Mouse (Mus musculus) cerebellum, adult 9-10 months (tissue): ENCODE data around the gene Alox12.

ENCODE experiments used
- DNase-seq: peaks from one replicate; pipeline ENCODE4 v3.0.0; 2022

The Alox12 gene

GRCm38 (mm10) chr11:70219873-70220272 lies 35.3 kb downstream of the Alox12 start:
- DNase-seq: no peak

DNA sequence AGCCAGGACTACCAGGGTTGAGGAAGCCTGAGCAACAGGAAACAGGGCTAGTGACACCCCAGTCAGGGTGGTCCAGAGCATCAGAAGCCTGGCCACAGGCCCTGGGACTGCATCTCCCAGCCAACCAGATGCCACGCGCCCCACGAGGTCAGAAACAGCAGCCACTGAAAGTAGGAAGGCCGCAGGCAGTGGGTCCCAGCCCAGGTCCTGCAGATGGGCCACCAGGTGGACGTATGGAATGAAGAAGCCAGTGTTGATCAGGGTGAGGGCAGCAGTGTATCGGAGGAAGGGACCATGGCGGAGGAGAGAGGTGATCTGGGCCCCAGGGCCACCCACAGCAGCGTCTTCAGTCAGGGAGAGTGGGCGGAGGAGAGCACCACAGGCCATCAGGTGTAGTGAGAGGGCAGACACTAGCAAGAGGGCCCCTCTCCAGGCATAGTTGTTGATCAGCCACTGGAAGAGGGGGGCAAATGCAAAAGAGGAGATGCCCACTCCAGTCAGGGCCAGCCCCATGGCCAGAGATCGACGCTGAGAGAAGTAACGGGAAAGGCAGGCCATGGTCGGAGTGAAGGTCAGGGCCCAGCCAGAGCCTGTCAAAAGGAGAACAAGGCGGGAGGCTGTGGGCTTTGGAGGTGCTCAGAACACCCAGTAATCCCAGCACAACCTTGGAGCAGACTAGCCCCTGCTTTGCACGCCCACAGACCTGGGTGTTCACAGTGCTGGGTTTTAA lies 36.2 kb downstream of the Alox12 start:
- DNase-seq: no peak

DNA sequence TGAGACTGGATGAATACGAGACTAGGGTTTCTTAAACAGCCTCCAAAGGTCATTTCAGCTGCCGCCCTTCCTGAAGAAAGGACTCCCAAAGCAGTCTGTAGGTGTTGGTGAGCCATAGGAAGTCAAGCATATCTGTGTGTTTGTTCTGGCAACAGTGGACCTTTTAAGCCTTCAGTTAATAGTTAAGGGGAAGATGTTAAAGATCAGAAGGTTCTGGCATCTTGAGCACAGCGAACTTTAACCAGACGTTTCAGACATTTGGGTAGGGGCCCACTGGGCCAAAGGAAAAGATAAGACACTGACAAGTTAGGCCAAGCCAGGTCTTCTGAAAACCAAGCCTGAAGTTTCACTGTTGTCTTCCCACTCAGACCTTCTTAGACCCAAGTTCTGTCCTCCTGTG lies 37.1 kb downstream of the Alox12 start:
- DNase-seq: peak; percentile 37

GRCm38 (mm10) chr11:70216103-70216502 lies 39.0 kb downstream of the Alox12 start:
- DNase-seq: peak; percentile 55

DNA sequence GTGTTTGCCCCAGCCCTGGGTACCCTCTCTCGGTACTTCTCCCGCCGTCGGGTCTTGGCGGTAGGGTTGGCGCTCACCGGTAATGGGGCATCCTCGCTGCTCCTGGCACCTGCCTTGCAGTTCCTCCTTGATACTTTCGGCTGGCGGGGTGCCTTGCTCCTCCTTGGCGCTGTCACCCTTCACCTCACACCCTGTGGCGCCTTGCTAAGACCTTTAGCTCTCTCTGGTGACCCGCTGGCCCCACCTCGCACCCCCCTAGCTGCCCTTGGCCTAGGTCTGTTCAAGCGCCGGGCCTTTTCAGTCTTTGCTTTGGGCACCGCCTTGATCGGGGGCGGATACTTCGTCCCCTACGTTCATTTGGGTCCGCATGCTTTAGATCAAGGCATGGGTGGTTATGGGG lies 39.9 kb downstream of the Alox12 start:
- peak; percentile 71 for DNase-seq

DNA sequence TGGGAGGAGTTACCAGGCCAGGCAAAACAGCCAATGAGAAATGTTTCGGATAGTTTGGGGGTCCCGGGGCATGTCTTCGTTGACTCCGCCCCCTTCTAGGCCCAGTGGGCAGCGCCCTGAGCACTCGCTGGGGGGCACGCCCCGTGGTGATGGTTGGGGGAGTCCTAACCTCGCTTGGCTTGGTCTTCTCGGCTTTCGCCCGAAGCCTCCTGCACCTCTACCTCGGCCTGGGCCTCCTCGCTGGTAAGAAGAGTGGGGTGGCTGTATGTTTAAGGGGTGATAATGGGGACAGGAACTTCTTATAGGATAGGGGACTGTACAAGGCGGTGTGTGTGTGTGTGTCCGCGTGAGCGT lies 40.3 kb downstream of the Alox12 start:
- DNase-seq: no peak

GRCm38 (mm10) chr11:70214191-70214855 lies 40.8 kb downstream of the Alox12 start:
- DNase-seq: peak; percentile 79

- DNase-seq: peak; percentile 83
Observed at GRCm38 (mm10) chr11:70213736-70214135, 41.4 kb downstream of the Alox12 start.

- peak; percentile 87 for DNase-seq
Observed at GRCm38 (mm10) chr11:70212896-70213295, 42.3 kb downstream of the Alox12 start.

DNA sequence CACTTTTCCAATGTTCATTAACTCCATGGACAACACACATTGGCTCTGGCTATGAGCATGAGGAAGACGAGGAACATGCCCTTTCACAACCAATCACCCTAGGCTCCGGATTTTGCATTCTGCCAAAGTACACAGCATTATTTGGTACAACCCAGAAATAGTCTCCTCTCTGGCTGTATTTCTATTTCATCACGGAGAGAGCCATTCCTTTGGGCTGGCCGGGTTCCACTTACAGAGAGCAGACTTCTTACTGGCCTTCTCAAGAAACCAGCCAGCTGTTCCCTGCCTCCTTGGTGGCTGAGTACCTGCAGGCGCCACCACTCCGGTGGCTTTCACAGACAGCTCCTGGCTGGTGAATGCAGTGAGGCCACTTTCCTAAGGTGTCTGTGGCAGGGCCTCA lies 42.7 kb downstream of the Alox12 start, which contains the start of gene Slc16a11:
Gene Slc16a11 (plus strand): TSS at position 330 of the 400 bp plus-strand sequence.
- DNase-seq: peak; percentile 58

DNA sequence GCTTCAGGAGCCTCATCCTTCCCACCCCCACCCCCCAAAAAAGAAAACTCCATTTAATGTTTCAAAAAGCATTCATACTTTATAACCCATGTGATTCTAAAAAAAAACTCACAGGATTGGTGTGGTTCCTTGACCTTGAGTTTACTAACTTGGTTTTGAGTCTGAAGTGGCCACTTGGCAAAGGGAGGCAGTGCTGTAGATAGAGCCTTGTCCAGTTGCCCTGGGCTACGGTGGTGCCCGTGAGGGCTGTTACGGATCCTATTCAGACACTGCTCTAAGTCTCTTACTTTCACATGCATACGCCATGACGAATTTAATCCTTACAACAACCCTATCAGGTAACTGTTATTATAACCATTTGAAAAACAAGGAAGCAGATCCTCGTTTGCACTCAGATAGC lies 43.2 kb downstream of the Alox12 start:
- no peak for DNase-seq

DNA sequence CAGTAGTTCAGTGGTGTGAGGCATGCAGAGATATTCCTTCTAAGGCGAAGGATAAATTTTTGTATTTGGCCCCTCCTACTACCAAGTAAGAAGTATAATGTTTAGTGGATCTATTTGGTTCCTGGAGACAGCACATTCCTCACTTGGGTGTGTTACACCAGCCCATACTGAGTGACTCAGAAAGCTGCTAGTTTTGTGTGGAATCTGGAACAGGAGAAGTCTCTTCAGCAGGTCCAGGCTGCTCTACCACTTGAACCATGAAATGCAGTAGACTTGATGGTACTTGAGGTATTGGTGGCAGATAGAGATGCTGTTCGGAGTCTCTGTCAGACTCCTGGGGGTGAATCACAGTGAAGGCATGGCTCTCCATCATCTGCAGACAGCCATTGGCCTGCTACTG lies 44.5 kb downstream of the Alox12 start:
- peak; percentile 21 for DNase-seq

DNA sequence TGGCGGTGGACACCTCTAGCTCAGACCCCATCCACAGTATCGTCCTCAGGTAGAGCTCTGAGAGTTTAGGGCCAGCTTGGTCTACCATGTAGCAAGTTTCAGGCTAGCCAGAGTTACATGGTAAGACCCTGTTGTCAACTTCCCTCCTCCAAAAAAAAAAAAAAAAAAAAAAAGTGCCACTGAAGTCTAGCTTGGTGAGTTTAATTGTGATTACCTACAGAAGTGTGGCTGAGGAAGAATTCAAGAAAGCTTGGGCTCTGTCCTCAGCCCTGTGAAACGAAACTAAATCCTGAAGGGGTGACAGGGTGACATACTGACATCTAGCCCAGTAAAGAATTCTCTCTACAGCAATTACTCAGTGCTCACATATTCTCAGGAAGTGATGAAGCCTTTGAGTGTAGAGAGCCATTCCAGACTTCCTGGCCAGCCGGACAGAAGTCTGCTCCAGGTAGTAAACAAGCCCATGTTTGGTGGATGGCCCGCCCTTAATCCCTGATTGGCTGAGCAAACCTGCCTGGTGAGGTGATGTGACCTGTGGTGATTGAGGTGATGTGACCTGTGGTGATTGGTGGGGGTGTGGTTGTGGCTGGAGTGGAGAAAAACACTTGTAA lies 46.3 kb downstream of the Alox12 start:
- no peak for DNase-seq

- DNase-seq: no peak
Observed at GRCm38 (mm10) chr11:70207283-70207682, 47.9 kb downstream of the Alox12 start.

- DNase-seq: no peak
Observed at GRCm38 (mm10) chr11:70206801-70207200, 48.4 kb downstream of the Alox12 start.

- DNase-seq: peak; percentile 78
Observed at GRCm38 (mm10) chr11:70201691-70202090, 53.5 kb downstream of the Alox12 start.

GRCm38 (mm10) chr11:70200036-70200608 lies 55.0 kb downstream of the Alox12 start:
- no peak for DNase-seq

GRCm38 (mm10) chr11:70199107-70199506 lies 56.0 kb downstream of the Alox12 start:
- DNase-seq: no peak

DNA sequence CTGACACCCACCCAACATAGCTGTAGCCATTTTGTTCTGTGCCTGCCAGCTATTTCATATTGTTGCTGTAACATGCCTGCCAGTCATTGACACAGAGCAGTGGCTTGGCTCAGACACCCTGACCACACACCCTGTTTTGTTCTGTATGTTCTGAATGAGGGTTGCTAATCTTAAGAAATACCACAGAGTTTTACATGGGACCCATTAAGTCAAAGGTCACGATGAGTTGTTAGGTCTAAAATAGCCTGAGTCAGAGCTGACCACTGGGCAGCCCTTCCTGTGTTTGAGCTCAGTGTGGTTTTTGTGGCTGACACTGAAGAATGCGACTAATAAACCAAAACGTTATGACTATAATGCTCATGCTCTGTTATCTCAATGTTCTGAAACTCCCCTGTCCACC lies 56.8 kb downstream of the Alox12 start:
- DNase-seq: no peak

DNA sequence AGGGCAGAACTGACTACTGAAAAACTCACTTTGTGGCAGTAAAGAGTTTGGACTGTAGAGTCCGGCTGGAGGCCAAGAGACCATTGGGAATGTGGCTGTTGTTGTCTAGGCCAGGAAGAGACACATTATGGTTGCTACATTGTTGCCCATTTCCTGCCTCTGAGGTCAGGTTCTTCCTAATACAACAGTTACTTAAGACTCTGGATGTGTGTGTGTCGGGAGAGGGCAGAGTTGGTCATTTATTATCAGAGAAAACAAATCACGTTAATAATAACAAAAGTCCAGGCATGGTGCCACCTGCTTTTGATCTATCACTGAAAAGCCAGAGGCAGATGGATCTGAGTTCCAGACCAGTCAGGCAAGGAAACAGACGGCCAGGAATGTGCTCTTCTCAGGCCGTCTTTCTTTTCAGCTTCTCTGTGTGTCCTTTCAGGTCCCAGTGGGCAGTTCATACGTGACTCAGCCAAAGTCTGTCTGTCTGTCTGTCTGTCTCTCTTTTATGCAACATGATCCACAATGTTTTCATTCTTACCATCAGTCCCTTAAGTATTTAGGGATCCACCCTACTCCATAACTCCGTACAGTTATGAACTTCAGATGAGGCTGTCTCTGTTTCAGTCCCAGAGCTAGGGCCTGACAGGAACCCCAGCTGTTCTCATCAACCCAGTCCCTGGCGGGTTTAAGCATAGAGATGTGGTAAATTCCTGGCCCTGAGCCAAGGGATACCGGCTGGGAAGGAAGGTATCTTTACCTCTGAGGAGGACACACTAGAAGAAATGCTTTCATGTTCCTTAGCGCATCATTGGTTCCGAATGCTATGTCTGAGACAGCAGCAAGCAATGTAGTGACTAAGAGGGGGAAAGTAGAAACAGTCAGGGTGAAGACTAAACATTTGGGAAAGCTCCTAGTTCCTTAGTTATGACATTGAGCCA lies 61.5 kb downstream of the Alox12 start:
- DNase-seq: no peak

DNA sequence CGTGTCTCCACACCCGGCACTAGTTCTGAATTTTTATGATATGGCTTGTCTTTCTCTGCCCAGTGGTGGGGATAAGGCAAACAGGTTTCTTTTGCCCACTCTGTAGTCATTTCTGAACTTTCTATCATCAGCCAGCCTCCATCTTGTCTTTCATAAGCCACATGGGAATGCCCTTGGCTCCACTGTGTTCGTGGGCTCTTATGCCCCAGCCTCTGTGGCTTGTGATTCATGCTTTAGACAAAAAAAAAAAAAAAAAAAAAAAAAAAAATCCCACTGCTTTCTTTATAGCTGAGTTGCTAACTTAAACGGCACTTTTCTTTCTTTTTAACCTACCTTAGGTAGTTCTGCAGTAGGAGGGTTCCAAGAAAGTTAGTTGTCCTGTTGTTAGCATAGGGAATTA lies 63.0 kb downstream of the Alox12 start:
- DNase-seq: no peak
